Mouse (Mus musculus) erythroid progenitor cell, adult 5-6 weeks (primary cell): ENCODE results near the gene Rpl7a. TPM values are rescaled to one million over a fixed set of nuclear protein-coding genes. Genes with fewer than 3 reads are reported as not detected.
A peak's percentile ranks its signal among the peaks of the same experiment; 100 is the strongest.
"Not testable (repeated sequence)": the region's sequence is repeated elsewhere in the genome, so short reads cannot be mapped to it uniquely, and the experiment has no call there.

Experiments used
- ATAC-seq: replicated peaks from 2 replicates; pipeline ENCODE4 v1.8.0; 2016; ENCODE audit warnings: moderate number of reproducible peaks, mild to moderate bottlenecking, moderate TSS enrichment, inconsistent platforms; ENCODE audit not compliant: poor library complexity, low FRiP score, severe bottlenecking
- total RNA-seq, 2 experiments: library from RNA; stranded (forward) in 1 of 2; stranded (reverse) in 1 of 2; fragments of 150-400 nt in 1 of 2; fragments of 186-747, 209-891 nt in 1 of 2; gene quantifications; 2 replicates each; pipeline versions ENCODE4 v1.2.3 to v1.2.4; 2015 to 2017; ENCODE audit warnings: low replicate concordance in 2 of 2

Gene Rpl7a
- total RNA-seq (2015; ENCODE audit: low replicate concordance): 717 and 721 TPM in 2 replicates
- 417 and 478 TPM in 2 replicates for total RNA-seq (2017; ENCODE audit: low replicate concordance)

- ATAC-seq: peak; percentile 88
Observed at GRCm38 (mm10) chr2:26910124-26910993, at the start of gene Rpl7a, which contains the start of gene Med22. Rpl7a (plus strand) TSS chr2:26910764. Med22 (minus strand) TSS chr2:26910677.

- ATAC-seq: no peak
Observed at GRCm38 (mm10) chr2:26862856-26863255, 47.7 kb upstream of the Rpl7a start.

GRCm38 (mm10) chr2:26864879-26865278 is 45.7 kb upstream of the Rpl7a start, which contains the start of gene Abo:
Abo (minus strand) TSS chr2:26864979.
- ATAC-seq: no peak

- ATAC-seq: no peak
Observed at GRCm38 (mm10) chr2:26870666-26871065, 39.9 kb upstream of the Rpl7a start.

GRCm38 (mm10) chr2:26878571-26878970 is 32.0 kb upstream of the Rpl7a start:
- ATAC-seq: no peak

- not testable (repeated sequence) for ATAC-seq
Observed at GRCm38 (mm10) chr2:26885541-26885940, 25.0 kb upstream of the Rpl7a start.

GRCm38 (mm10) chr2:26886170-26886569 is 24.4 kb upstream of the Rpl7a start:
- not testable (repeated sequence) for ATAC-seq

GRCm38 (mm10) chr2:26895898-26896297 is 14.7 kb upstream of the Rpl7a start:
- no peak for ATAC-seq

- no peak for ATAC-seq
Observed at GRCm38 (mm10) chr2:26900731-26901130, 9.8 kb upstream of the Rpl7a start.

GRCm38 (mm10) chr2:26901834-26902400 is 8.6 kb upstream of the Rpl7a start:
- no peak for ATAC-seq

GRCm38 (mm10) chr2:26902467-26903220 is 7.9 kb upstream of the Rpl7a start, which contains the start of gene Surf6:
Surf6 (minus strand) TSS chr2:26902879.
- peak; percentile 93 for ATAC-seq

GRCm38 (mm10) chr2:26903311-26903710 is 7.3 kb upstream of the Rpl7a start:
- ATAC-seq: no peak

GRCm38 (mm10) chr2:26905936-26906335 is 4.6 kb upstream of the Rpl7a start:
- ATAC-seq: no peak

GRCm38 (mm10) chr2:26906431-26906830 is 4.1 kb upstream of the Rpl7a start:
- no peak for ATAC-seq

- no peak for ATAC-seq
Observed at GRCm38 (mm10) chr2:26907109-26907508, 3.5 kb upstream of the Rpl7a start.

GRCm38 (mm10) chr2:26908710-26909386 is 1.7 kb upstream of the Rpl7a start:
- no peak for ATAC-seq

GRCm38 (mm10) chr2:26909387-26909784 is 1.2 kb upstream of the Rpl7a start:
- ATAC-seq: no peak

- ATAC-seq: peak; percentile 31; the same call in 1 of the 2 replicates
Observed at GRCm38 (mm10) chr2:26910994-26911765, 616 bp downstream of the Rpl7a start.

- no peak for ATAC-seq
Observed at GRCm38 (mm10) chr2:26912253-26912770, 1.7 kb downstream of the Rpl7a start.
